Mouse (Mus musculus) stomach, postnatal 0 days (tissue): ENCODE results near the gene Stub1. TPM values are rescaled to one million over a fixed set of nuclear protein-coding genes. Genes with fewer than 3 reads are reported as not detected.

ENCODE experiments used
- ATAC-seq: fragments of 200-750 bp; cut with Nextera tagmentation; 2 replicates; pipeline ENCODE4 v1.8.0; 2017; ENCODE audit not compliant: low FRiP score, low TSS enrichment
- DNase-seq: peaks from one replicate; pipeline ENCODE4 v3.0.0-alpha.2; 2016; ENCODE audit warnings: low spot score
- H3K27ac ChIP-seq: fragments of 300-500 bp; sonication (generic); replicated peaks from 2 replicates; pipeline ENCODE4 v1.5.1; 2014; ENCODE audit warnings: mild to moderate bottlenecking, control low read depth
- H3K27me3 ChIP-seq: fragments of 300-500 bp; sonication (generic); 2 replicates; pipeline ENCODE4 v1.6.1; 2014; ENCODE audit warnings: low read length; ENCODE audit not compliant: control insufficient read depth, insufficient read depth
- H3K36me3 ChIP-seq: fragments of 300-500 bp; sonication (generic); 2 replicates; pipeline ENCODE4 v1.6.1; 2014; ENCODE audit warnings: low read length, mixed read lengths; ENCODE audit not compliant: control insufficient read depth, insufficient read depth
- H3K4me1 ChIP-seq: fragments of 300-500 bp; sonication (generic); replicated peaks from 2 replicates; pipeline ENCODE4 v1.6.1; 2014; ENCODE audit warnings: antibody characterized with exemption; ENCODE audit not compliant: control insufficient read depth, insufficient read depth
- H3K4me2 ChIP-seq: fragments of 300-500 bp; sonication (generic); replicated peaks from 2 replicates; pipeline ENCODE4 v1.6.1; 2014; ENCODE audit warnings: low read depth, mild to moderate bottlenecking, control low read depth, moderate library complexity
- H3K4me3 ChIP-seq: fragments of 300-500 bp; sonication (generic); 2 replicates; pipeline ENCODE4 v1.5.1; 2014; ENCODE audit warnings: low read depth, low read length, control low read depth
- H3K9ac ChIP-seq: fragments of 300-500 bp; sonication (generic); 2 replicates; pipeline ENCODE4 v1.6.1; 2014; ENCODE audit warnings: mild to moderate bottlenecking, low read length, control low read depth, mixed read lengths
- H3K9me3 ChIP-seq: fragments of 300-500 bp; sonication (generic); 2 replicates; pipeline ENCODE4 v1.6.1; 2016; ENCODE audit warnings: low read length; ENCODE audit not compliant: control insufficient read depth
- CTCF ChIP-seq: IDR thresholded peaks from 2 replicates; pipeline ENCODE4 v1.5.1; 2016; ENCODE audit warnings: antibody characterized with exemption, low read depth, mild to moderate bottlenecking, moderate library complexity
- EP300 ChIP-seq: optimal IDR thresholded peaks from 2 replicates; pipeline ENCODE3; 2016; ENCODE audit warnings: antibody characterized with exemption
- WGBS: fragments of 180-500 bp; shearing (Covaris S2); extraction: QIAGEN DNeasy Blood & Tissue Kit; methylation state at CpG from one replicate; pipeline ENCODE4 v1.1.7; 2014; 5-methylcytosine and 5-hydroxymethylcytosine counted together
- microRNA-seq: library from miRNA; unstranded; fragments of <30 nt; microRNA quantifications from one replicate; pipeline ENCODE4, GENCODE M21; 2016
- polyA plus RNA-seq: library from polyadenylated mRNA; unstranded; fragments of >200 nt; fragmentation: Nextera tagmentation; extraction: Ambion mirVana; gene quantifications from 2 replicates; pipeline ENCODE4 v1.2.1, GENCODE M21; 2015

Stub1 gene
- polyA plus RNA-seq, 1 experiment from 2014 or later = 215 TPM

GRCm38 (mm10) chr17:25783861-25784574 lies 49.2 kb downstream of the Stub1 start:
- peaks cover 5% of the 10 kb centered on the region; the same call in 1 of the 2 replicates for H3K36me3 ChIP-seq
- H3K4me2 ChIP-seq = 0 out of 2 replicates have a peak overlapping the region, but pooled peaks have one; percentile 77
- no peaks in the 10 kb centered on the region for H3K27me3 ChIP-seq
- ATAC-seq = no peak
- WGBS = 74% methylated on average over 15 of the region's 15 CpGs
- TF ChIP-seq EP300 (no peak), CTCF (no peak)
- H3K27ac ChIP-seq = no peak overlapping the region
- H3K4me3 ChIP-seq = no peak overlapping the region
- DNase-seq = no peak
- H3K9me3 ChIP-seq = no peaks in the 10 kb centered on the region
- H3K4me1 ChIP-seq = peaks cover 5% of the 10 kb centered on the region
- H3K9ac ChIP-seq = no peak overlapping the region

- ATAC-seq = no peak
- Histone ChIP-seq H3K9me3 (no peaks in the 10 kb centered on the region), H3K4me3 (no peak overlapping the region), H3K36me3 (peaks cover 5% of the 10 kb centered on the region; the same call in 1 of the 2 replicates), H3K9ac (no peak overlapping the region), H3K27ac (no peak overlapping the region), H3K4me2 (no peak overlapping the region), H3K27me3 (no peaks in the 10 kb centered on the region), H3K4me1 (peaks cover 5% of the 10 kb centered on the region)
- WGBS = 66% methylated on average over 7 of the region's 7 CpGs
- no peak for TF ChIP-seq EP300
- no peak for TF ChIP-seq CTCF
- no peak for DNase-seq
Measured at GRCm38 (mm10) chr17:25783086-25783485, 50.1 kb downstream of the Stub1 start.

- Histone ChIP-seq H3K4me3 (no peak overlapping the region), H3K27ac (no peak overlapping the region), H3K36me3 (peaks cover 5% of the 10 kb centered on the region; the same call in 1 of the 2 replicates), H3K9me3 (no peaks in the 10 kb centered on the region), H3K27me3 (no peaks in the 10 kb centered on the region), H3K4me2 (no peak overlapping the region), H3K9ac (no peak overlapping the region), H3K4me1 (peaks cover 5% of the 10 kb centered on the region)
- WGBS = 67% methylated on average over 6 of the region's 6 CpGs
- no peak for DNase-seq
- TF ChIP-seq EP300 (no peak), CTCF (no peak)
- no peak for ATAC-seq
Measured at GRCm38 (mm10) chr17:25781339-25781738, 51.9 kb downstream of the Stub1 start.

Small RNA genes within 50 kb of the gene (microRNA-seq; reads per million reads assigned to microRNA genes)
- gene Mir3082 = 1.3 reads per million
- gene Mir6966 = not detected

Other genes with a start within 250 kb of the Stub1 start
- 1.4 and 1.7 TPM in 2 replicates for gene Gng13, start 116.2 kb downstream of the Stub1 start, polyA plus RNA-seq
- 4.2 and 5.4 TPM in 2 replicates for gene Chtf18, start 106.0 kb downstream of the Stub1 start, polyA plus RNA-seq
- gene Rpusd1, start 105.7 kb downstream of the Stub1 start, polyA plus RNA-seq = 10.3 and 10.5 TPM in 2 replicates
- gene Mslnl, start 97.4 kb downstream of the Stub1 start, polyA plus RNA-seq = 0.05 and 0.10 TPM in 2 replicates
- gene Msln, start 79.0 kb downstream of the Stub1 start, polyA plus RNA-seq = 54.8 and 70.6 TPM in 2 replicates
- gene Narfl, start 59.6 kb downstream of the Stub1 start, polyA plus RNA-seq = 19.1 and 20.9 TPM in 2 replicates
- 37.5 and 40.2 TPM in 2 replicates for gene Haghl, start 47.7 kb downstream of the Stub1 start, polyA plus RNA-seq
- 0.23 and 0.24 TPM in 2 replicates for gene Ccdc78, start 46.8 kb downstream of the Stub1 start, polyA plus RNA-seq
- gene Fam173a, start 40.5 kb downstream of the Stub1 start, polyA plus RNA-seq = 91.0 and 94.7 TPM in 2 replicates
- 0.65 TPM in 1 of 2 replicates, not detected in the other for gene AC134908.4, start 37.7 kb downstream of the Stub1 start, polyA plus RNA-seq
- 18.7 and 19.0 TPM in 2 replicates for gene Metrn, start 36.3 kb downstream of the Stub1 start, polyA plus RNA-seq
- gene Fbxl16, start 24.3 kb downstream of the Stub1 start, polyA plus RNA-seq = 1.3 and 1.9 TPM in 2 replicates
- 10.8 and 12.5 TPM in 2 replicates for gene Wdr24, start 9.8 kb downstream of the Stub1 start, polyA plus RNA-seq
- gene Jmjd8, start 4.5 kb downstream of the Stub1 start, polyA plus RNA-seq = 29.7 and 31.5 TPM in 2 replicates
- 3.1 and 4.3 TPM in 2 replicates for gene Rhbdl1, start 3.9 kb upstream of the Stub1 start, polyA plus RNA-seq
- gene Gm20683, start 8.4 kb upstream of the Stub1 start, polyA plus RNA-seq = 1.8 and 2.3 TPM in 2 replicates
- 10.7 and 13.2 TPM in 2 replicates for gene Rhot2, start 11.4 kb upstream of the Stub1 start, polyA plus RNA-seq
- 4.1 and 4.2 TPM in 2 replicates for gene Wdr90, start 28.1 kb upstream of the Stub1 start, polyA plus RNA-seq
- gene Mcrip2, start 35.4 kb upstream of the Stub1 start, polyA plus RNA-seq = 52.4 and 59.9 TPM in 2 replicates
- 52.9 and 54.1 TPM in 2 replicates for gene Mettl26, start 41.7 kb upstream of the Stub1 start, polyA plus RNA-seq
- 0.35 and 0.38 TPM in 2 replicates for gene Wfikkn1, start 47.5 kb upstream of the Stub1 start, polyA plus RNA-seq
- 20.2 TPM in 2 replicates for gene Rab40c, start 86.3 kb upstream of the Stub1 start, polyA plus RNA-seq
- gene Pigq, start 111.5 kb upstream of the Stub1 start, polyA plus RNA-seq = 25.4 and 29.9 TPM in 2 replicates
- not detected in 2 replicates for gene Nhlrc4, start 111.6 kb upstream of the Stub1 start, polyA plus RNA-seq
- gene A930017K11Rik, start 119.2 kb upstream of the Stub1 start, polyA plus RNA-seq = 0.06 TPM in 1 of 2 replicates, not detected in the other
- gene Capn15, start 152.4 kb upstream of the Stub1 start, polyA plus RNA-seq = 12.5 and 13.7 TPM in 2 replicates
- gene Rab11fip3, start 236.2 kb upstream of the Stub1 start, polyA plus RNA-seq = 4.5 and 5.1 TPM in 2 replicates